Mouse (Mus musculus) embryonic stem cell, embryonic (primary cell): ENCODE results near the gene Rad18.

Experiments used
- CTCF ChIA-PET, 4 experiments: fragments of 300-600 bp in 2 of 4; fragments of 350-600 bp in 2 of 4; sonication (Branson Sonifier 250); formaldehyde crosslinking; loops; one replicate each; lab custom pipeline; 2022; ENCODE audit warnings: inconsistent platforms in 2 of 4; lab: Charles Lee
- POLR2A ChIA-PET, 4 experiments: fragments of 300-600 bp in 2 of 4; fragments of 350-600 bp in 2 of 4; sonication (Branson Sonifier 250); formaldehyde crosslinking; loops; one replicate each; lab custom pipeline; 2022; ENCODE audit warnings: antibody characterized with exemption in 4 of 4, inconsistent platforms in 1 of 4; lab: Charles Lee

Rad18 gene

GRCm38 (mm10) chr6:112700392-112700791 is 3.9 kb upstream of the Rad18 start:
- POLR2A ChIA-PET = interaction anchor here in 3 of 4 experiments (0.5 to 3.2 kb wide), 13 partner anchors 10 to 386 kb away, joined by 3 to 12 read pairs (median 4); partner anchors contain the start of gene Setd5 (in 1 of the 3)
- CTCF ChIA-PET = interaction anchor here (0.6 to 2.7 kb wide), 46 partner anchors 10 to 741 kb away, joined by 3 to 27 read pairs (median 4); partner anchors contain the start of gene Mtmr14 (in 1 of the 4)

GRCm38 (mm10) chr6:112699115-112699514 is 2.6 kb upstream of the Rad18 start:
- ChIA-PET CTCF (interaction anchor here in 3 of 4 experiments (0.6 to 1.8 kb wide), 6 partner anchors 34 to 339 kb away, joined by 3 to 9 read pairs (median 6); no protein-coding TSS in a partner anchor), POLR2A (interaction anchor here in 1 of 4 experiments (0.6 to 0.9 kb wide), 5 partner anchors 56 to 665 kb away, joined by 3 to 5 read pairs (median 3); partner anchors contain the start of gene Thumpd3)

- CTCF ChIA-PET = interaction anchor here in 3 of 4 experiments (0.6 kb wide), 3 partner anchors 14 to 128 kb away, joined by 3 to 10 read pairs (median 3); no protein-coding TSS in a partner anchor
- POLR2A ChIA-PET = interaction anchor here in 3 of 4 experiments (0.6 to 2.4 kb wide), 10 partner anchors 10 to 543 kb away, joined by 3 to 10 read pairs (median 3); partner anchors contain the start of genes Mtmr14 (in 1 of the 3) and Thumpd3 (in 1 of the 3)
Observed at GRCm38 (mm10) chr6:112694492-112694891, 2.0 kb downstream of the Rad18 start.

DNA sequence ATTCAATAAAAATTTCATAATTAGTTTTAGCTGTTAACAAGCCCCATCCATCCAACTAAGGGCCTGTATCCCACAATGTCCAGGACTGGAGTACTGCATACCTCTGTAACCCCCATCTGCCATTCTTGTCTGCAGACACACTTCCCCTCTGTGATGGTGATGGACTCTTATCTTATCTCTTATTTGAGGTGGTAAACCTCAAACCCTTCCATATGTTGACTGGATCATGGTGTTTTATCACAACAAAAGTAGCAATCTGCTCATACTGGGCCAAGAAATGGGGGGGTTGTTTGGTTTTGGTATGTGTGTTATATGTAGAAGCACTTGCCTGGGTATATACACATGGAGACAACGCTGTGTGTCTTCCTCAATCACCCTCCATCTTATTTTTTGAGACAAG is 5.0 kb downstream of the Rad18 start:
- CTCF ChIA-PET = no interaction called here
- POLR2A ChIA-PET = no interaction called here

GRCm38 (mm10) chr6:112688033-112688432 is 8.5 kb downstream of the Rad18 start:
- CTCF ChIA-PET = no interaction called here
- POLR2A ChIA-PET = interaction anchor here in 1 of 4 experiments (1.3 kb wide), 1 partner anchor 12 kb away, joined by 3 read pairs; no protein-coding TSS in a partner anchor

GRCm38 (mm10) chr6:112686485-112686884 is 10.0 kb downstream of the Rad18 start:
- POLR2A ChIA-PET = interaction anchor here in 1 of 4 experiments (0.9 kb wide), 1 partner anchor 82 kb away, joined by 3 read pairs; no protein-coding TSS in a partner anchor

DNA sequence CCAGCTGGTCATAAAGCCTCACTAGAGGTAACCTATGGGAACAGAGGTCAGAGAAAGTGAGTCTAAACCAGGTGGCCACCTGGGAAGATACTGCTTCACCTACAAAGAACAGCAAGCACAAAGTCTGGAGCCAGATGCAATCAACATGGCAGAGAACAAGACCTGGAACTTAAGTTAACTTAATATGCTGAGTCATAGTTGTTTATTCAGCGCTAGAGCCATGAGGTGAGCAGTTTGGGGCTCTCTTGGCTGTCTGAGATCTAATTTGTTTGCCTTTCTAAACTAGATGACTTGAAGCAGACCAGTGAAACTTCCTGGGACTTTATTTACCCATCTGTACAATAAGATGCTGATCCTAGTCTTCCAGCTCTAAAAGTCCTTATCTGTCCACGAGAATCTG is 12.4 kb downstream of the Rad18 start:
- CTCF ChIA-PET = no interaction called here
- POLR2A ChIA-PET = interaction anchor here in 1 of 4 experiments (1.1 to 2.5 kb wide), 2 partner anchors 11 to 288 kb away, joined by 3 to 10 read pairs; no protein-coding TSS in a partner anchor

More at GRCm38 (mm10) chr6:112686485-112686884, 10.0 kb downstream of the Rad18 start:
- CTCF ChIA-PET = no interaction called here

GRCm38 (mm10) chr6:112632071-112632470 is 64.4 kb downstream of the Rad18 start:
- POLR2A ChIA-PET = interaction anchor here in 1 of 4 experiments (1.7 kb wide), 1 partner anchor 8 kb away, joined by 5 read pairs; no protein-coding TSS in a partner anchor

GRCm38 (mm10) chr6:112630291-112630690 is 66.2 kb downstream of the Rad18 start:
- CTCF ChIA-PET = no interaction called here

More at GRCm38 (mm10) chr6:112632071-112632470, 64.4 kb downstream of the Rad18 start:
- CTCF ChIA-PET = no interaction called here

DNA sequence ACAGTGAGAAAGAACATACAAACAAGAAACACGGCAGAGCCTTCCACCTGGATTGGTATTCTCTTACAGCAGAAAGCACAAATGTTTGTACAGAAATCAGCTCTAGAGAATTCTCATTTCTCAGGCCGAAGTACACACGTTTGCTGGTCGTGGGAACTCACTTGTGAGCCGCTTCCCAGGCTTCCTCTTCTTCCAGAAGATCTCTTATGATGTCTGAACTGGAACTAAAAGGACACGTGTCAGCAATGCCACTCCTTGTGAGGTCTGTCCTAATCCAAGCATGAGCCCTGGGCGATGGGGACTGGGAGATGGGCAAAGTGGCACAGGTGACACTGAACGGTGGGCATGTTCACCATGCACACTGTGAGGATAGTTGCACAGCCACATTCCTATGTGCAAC is 68.2 kb downstream of the Rad18 start:
- ChIA-PET CTCF (no interaction called here), POLR2A (interaction anchor here in 1 of 4 experiments (1.6 kb wide), 1 partner anchor 9 kb away, joined by 3 read pairs; no protein-coding TSS in a partner anchor)

More at GRCm38 (mm10) chr6:112630291-112630690, 66.2 kb downstream of the Rad18 start:
- POLR2A ChIA-PET = interaction anchor here in 1 of 4 experiments (0.6 kb wide), 1 partner anchor 1543 kb away, joined by 3 read pairs; no protein-coding TSS in a partner anchor

DNA sequence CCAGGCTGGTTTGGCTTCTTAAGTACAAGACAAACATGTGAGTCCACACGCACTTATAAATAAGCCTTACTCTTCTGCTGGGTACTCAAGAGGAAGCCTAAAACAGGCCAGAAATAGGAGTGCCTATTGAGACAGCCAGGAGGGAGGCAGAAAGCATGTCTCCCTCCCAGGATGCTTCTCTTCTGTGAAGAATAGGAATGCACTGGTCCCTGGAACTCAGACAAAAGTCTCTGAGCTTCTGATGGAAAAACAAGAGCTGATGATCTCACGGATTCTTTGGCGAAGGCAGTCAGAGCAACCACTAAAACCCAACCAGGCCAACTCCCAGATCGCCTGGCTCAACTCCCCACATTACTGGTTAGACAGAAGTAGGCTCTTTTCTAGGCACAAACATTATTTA is 74.2 kb downstream of the Rad18 start:
- ChIA-PET CTCF (no interaction called here), POLR2A (interaction anchor here in 1 of 4 experiments (0.8 kb wide), 1 partner anchor 16 kb away, joined by 6 read pairs; no protein-coding TSS in a partner anchor)

DNA sequence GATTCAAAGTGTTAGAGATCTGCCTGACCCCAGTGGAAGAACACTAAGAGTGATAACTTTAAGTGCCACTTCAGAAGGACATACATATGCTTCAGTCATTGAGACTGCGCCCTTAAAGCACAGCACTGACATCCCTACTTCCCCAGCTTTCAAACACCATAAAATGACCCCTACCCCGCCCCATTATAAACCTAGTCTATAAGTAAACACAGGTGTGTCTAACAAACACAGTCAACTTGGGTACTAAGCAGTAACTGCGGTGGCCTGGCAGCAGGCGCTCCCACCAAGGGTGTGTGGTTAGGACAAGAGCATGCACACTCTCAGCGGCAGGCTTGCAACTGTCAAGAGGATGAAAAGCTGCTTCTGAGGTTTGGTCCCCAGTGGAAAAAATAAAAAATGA is 76.5 kb downstream of the Rad18 start:
- ChIA-PET CTCF (no interaction called here), POLR2A (interaction anchor here in 1 of 4 experiments (1.3 to 2.3 kb wide), 2 partner anchors 9 to 16 kb away, joined by 3 to 9 read pairs; no protein-coding TSS in a partner anchor)

DNA sequence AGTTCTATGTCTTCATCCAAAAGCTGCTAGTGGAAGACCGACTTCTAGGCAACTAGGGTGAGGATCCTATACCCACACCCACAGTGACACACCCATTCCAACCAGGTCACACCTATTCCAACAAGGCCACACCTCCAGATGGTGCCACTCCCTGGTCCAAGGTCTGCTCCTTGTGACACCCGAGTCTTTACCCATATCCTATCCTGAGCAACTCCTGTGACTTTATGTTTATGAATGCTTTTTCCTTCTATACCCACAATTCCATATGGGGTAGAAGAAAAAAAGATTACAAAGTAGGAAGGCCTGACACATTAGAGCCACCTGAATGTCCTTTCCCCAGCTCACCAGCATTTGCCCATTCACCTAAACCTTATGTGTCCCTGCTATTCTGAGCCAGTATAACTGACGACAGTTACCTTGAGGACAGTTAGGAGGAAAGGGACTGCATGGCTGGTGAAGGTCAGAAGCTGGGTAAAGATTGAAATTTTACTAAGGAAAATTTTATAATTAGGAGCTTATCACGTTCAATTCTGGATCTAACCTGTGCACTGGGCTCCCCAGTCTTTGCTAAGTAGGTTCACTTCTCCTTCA is 78.7 kb downstream of the Rad18 start:
- ChIA-PET POLR2A (interaction anchor here in 2 of 4 experiments (0.6 to 2.3 kb wide), 2 partner anchors 14 to 461 kb away, joined by 5 to 9 read pairs; no protein-coding TSS in a partner anchor), CTCF (no interaction called here)

- ChIA-PET CTCF (no interaction called here), POLR2A (no interaction called here)
Observed at GRCm38 (mm10) chr6:112609027-112609426, 87.5 kb downstream of the Rad18 start.

- POLR2A ChIA-PET = interaction anchor here in 1 of 4 experiments (1.0 to 1.9 kb wide), 4 partner anchors 15 to 82 kb away, joined by 3 to 9 read pairs (median 3); no protein-coding TSS in a partner anchor
- CTCF ChIA-PET = no interaction called here
Observed at GRCm38 (mm10) chr6:112603866-112604265, 92.6 kb downstream of the Rad18 start.

DNA sequence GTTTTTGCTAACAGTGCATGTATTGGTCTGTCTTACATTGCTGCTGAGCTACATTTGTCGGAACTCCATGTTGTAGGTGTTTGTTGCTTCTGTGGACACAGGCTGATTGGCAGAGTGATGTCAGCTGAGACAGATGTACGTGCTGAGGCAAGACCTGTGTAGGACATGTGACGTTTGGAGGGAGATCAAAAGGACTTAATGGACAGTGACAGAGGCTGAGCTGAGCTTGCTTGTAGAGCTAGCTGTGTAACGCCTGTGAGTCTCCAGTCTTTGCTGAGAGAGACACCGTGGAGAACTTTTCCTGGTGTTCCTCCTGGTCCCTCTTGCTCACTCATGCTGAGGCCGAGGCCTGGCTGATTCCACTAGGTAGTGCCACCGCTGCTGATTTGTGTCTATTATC is 101.5 kb downstream of the Rad18 start:
- ChIA-PET POLR2A (interaction anchor here in 1 of 4 experiments (0.6 kb wide), 1 partner anchor 388 kb away, joined by 3 read pairs; no protein-coding TSS in a partner anchor), CTCF (interaction anchor here in 1 of 4 experiments (0.6 kb wide), 1 partner anchor 15 kb away, joined by 3 read pairs; no protein-coding TSS in a partner anchor)

DNA sequence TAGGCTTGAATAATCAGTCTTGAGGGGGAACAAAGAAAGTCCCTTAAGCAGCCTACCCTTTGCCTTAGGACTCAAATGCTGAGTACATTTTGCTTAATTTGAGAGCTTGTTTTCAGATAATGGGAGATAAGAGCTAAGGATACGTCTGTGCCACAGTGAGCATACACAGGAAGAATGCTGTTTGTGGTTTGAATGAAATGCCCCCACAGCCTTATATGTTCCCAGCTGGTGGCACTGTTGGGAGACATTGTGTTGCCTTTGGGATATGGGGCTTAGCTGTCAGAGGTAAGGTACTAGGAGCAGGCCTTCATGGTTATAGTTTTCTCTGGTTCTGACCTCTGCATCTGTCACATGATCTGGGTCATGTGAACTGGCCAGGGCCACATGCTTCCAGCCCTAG is 108.6 kb downstream of the Rad18 start:
- ChIA-PET POLR2A (no interaction called here), CTCF (no interaction called here)

- CTCF ChIA-PET = interaction anchor here in 1 of 4 experiments (0.6 kb wide), 1 partner anchor 369 kb away, joined by 3 read pairs; no protein-coding TSS in a partner anchor
- POLR2A ChIA-PET = interaction anchor here in 1 of 4 experiments (0.7 kb wide), 1 partner anchor 17 kb away, joined by 3 read pairs; no protein-coding TSS in a partner anchor
Observed at GRCm38 (mm10) chr6:112586999-112587398, 109.5 kb downstream of the Rad18 start.

GRCm38 (mm10) chr6:112584961-112585360 is 111.5 kb downstream of the Rad18 start:
- POLR2A ChIA-PET = interaction anchor here in 1 of 4 experiments (1.1 kb wide), 1 partner anchor 18 kb away, joined by 3 read pairs; no protein-coding TSS in a partner anchor
- CTCF ChIA-PET = no interaction called here
